Mouse (Mus musculus): ENCODE data around the gene Adamts18.

Gene Adamts18

DNA sequence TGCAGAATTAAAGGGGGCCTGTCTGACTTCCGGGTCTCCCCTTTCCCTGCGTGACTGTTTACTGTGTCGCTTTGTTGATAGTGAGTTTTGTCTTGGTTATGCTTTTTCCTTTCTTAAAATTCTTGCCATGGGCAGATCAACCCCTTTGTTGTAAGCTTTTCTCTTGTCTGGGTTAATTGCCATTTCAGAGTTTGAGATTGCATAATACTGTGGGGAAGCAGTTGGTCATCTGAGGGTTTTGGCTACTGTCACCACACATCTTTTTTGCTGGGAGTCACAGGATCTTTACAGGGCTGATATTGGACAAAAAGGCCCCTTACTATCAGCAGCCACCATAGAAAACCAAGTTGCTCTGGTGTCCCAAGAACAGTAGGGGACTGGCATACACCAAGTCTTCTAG, 96.2 kb downstream of the Adamts18 start:
- no peak for DNase-seq

GRCm38 (mm10) chr8:113735496-113736060, 113.0 kb downstream of the Adamts18 start:
- no peak for DNase-seq

- no peak for DNase-seq
Observed at GRCm38 (mm10) chr8:113725331-113725730, 123.2 kb downstream of the Adamts18 start.

GRCm38 (mm10) chr8:113723873-113724538, 124.5 kb downstream of the Adamts18 start:
- DNase-seq = no peak

DNA sequence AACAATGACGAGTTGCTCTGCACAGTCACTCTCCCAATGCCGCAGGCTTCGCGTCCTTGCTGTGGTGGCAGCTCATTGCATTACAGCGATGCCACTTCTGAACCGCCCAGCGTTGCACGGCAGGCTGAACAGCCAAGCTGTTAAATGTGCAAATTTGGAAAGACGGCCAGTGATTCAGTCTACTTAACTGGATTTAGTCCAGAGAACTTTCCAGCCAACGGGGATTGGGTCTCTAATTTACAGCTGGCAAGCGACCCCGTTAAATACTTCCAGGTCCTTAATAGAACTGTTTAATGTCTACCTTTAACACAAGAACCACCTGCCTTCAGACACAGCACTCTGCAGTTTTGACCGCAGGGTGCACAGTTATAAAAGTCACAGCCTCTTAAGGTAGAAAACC, 127.1 kb downstream of the Adamts18 start:
- DNase-seq = peak; percentile 6

DNA sequence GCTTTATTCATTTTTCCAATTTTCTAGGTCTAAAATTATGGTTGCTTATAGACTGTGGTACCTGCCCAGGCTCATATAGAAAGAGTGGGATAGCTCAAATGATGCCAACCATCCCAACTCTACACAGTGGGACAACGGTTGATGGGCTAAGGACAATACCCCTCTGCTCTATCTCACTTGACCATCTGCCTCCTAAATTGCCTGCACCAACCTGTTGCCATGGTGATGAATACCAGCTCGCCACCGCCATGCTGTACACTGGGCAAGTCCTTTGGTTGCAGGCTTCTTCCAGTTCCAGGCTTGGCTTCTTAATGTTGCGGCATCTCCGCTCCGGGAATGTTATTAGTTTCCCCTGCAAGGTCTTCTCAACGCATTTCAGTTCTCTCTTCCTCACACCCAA, 143.6 kb downstream of the Adamts18 start:
- no peak for DNase-seq

- DNase-seq = no peak
Observed at GRCm38 (mm10) chr8:113691622-113692343, 156.8 kb downstream of the Adamts18 start.

GRCm38 (mm10) chr8:113688543-113688915, 160.0 kb downstream of the Adamts18 start:
- no peak for DNase-seq

DNA sequence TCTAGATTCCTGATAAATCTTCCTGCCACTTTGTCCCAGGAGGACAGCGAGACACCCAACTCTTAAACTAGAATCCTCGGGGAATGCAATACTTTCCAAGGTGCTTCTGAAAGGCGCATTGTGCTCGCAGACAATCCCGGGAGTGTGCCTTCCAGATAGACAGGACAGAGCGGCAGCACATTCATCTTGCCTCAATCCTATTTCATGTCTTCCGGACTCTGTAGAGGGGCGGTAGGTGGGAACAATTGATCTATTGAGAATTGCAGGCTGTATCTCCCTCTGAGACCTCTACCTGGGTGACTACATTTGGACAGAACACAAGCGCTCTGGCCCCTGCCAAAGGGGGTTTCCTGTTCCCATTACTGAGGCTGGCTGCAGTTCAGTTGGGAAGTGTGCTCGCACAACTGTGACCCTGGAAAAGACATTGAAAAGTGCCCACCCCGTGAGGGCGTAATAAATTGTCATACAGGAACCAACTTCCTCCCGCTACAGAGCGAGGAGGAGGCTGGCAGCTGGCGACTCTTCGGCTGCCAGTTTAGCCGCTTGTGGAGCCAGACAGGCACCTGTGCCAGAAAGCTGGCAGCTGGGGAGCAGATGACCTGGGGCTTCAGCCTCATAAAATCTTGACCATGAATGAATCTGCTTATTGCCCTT, 160.5 kb downstream of the Adamts18 start:
- DNase-seq = no peak

DNA sequence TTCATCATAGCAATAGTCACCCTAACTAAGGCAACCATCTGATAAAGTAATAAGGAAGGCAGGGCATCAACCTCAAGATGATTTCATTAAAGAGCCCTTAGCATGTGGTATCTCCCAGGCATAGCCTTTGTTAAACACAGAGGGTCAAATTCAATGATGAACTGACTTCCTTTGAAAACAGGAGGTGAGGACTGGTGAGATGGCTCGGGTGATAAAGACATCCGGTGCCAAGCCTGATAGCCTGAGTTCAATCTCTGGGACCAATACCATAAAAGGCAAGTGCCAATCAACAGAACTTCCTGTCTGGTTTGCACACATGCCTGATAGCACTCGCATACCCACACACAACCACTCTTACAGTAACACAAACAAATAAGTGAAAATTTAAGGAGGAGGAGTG, 169.2 kb downstream of the Adamts18 start:
- DNase-seq = no peak

- no peak for DNase-seq
Observed at GRCm38 (mm10) chr8:113676811-113677210, 171.7 kb downstream of the Adamts18 start.

DNA sequence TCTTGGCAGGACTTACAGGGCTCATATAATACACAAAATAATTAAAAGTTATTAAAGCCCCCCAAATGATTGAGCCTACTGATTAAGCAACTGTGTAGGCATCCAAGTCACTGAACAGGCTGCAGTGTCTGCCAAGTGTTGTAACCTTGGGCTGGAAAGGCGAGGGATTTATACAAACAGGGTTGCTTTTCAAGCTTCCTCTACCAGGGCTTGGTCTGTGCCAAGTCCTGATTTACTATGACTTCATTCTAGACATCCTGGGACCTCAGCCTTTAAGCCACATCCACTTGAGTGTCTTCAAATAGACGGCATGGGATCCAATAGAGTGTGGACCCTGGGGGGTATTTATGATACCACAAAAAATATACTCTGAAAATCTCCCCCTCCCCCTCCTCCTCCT, 173.3 kb downstream of the Adamts18 start:
- DNase-seq = no peak

GRCm38 (mm10) chr8:113674611-113675010, 173.9 kb downstream of the Adamts18 start:
- DNase-seq = no peak

DNA sequence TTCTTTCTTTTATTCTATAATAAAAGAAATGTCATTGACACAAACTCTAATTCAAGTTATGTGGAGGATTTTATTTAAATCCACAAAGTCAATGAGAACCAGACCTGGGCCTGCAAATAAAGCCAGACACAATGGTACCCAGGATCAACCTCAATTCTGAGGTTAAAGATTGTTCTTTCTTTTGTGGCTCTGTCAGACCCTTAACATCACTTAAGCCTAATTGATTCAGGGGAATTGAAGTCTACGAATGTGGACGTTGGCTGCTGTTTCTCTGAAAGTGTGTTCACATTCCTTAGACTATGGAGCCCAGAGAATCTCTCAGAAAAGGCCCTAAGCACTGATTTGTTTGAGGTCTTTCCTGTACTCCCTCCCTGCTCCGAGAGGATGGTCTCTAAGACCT, 175.2 kb downstream of the Adamts18 start:
- DNase-seq = no peak

- DNase-seq = no peak
Observed at GRCm38 (mm10) chr8:113672599-113673255, 175.8 kb downstream of the Adamts18 start.

GRCm38 (mm10) chr8:113669924-113670323, 178.6 kb downstream of the Adamts18 start:
- DNase-seq = no peak

GRCm38 (mm10) chr8:113666714-113667432, 181.7 kb downstream of the Adamts18 start:
- DNase-seq = no peak

DNA sequence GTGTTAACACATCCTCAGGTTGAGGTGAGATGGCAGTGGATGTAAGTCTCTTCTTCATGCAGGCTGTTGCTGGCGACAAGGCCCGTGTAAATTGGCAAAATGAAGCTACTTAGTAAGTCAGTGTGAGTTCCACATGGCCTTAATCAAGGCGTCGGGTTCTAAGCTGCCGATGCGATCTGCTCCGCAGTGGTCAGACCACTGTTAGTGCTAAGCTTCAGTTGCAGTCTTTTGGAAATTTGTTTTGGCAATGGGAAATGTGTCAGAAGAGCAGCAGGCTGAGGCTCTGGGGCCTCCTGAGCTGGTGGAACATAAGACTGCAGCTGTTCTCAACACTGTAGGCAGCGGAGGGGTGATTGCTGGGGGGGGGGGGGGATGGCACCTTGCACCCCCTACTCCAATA, 182.6 kb downstream of the Adamts18 start:
- DNase-seq = no peak

DNA sequence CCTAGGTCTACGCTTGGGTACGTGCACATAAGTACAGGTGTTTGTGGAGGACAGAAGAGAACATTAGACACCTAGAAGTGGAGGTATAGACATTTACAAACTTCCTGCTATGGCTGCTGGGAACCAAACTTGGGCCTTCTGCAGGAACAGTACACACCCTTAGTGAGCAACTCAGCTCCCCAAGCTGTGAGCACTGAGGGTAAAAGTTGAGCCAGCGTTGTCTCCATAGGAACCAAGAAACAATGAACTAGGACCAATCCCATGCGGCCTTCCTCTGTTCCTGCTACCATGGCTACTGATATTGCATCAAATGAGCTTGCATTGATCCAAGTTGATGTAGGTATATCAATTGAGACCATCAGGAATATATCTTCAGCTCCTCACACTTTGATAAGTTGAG, 183.5 kb downstream of the Adamts18 start:
- no peak for DNase-seq

- DNase-seq = peak; percentile 89
Observed at GRCm38 (mm10) chr8:113664544-113664943, 184.0 kb downstream of the Adamts18 start.

GRCm38 (mm10) chr8:113660128-113660527, 188.4 kb downstream of the Adamts18 start:
- no peak for DNase-seq

GRCm38 (mm10) chr8:113656681-113657298, 191.7 kb downstream of the Adamts18 start:
- DNase-seq = no peak
